Mouse (Mus musculus) lung, postnatal 0 days (tissue): ENCODE results near the gene Nme7.

Experiments used
- CTCF ChIP-seq: IDR thresholded peaks from 2 replicates; pipeline ENCODE4 v1.5.1; 2016; ENCODE audit warnings: antibody characterized with exemption, mild to moderate bottlenecking
- EP300 ChIP-seq: IDR thresholded peaks from 2 replicates; pipeline ENCODE4 v1.6.1; 2016; ENCODE audit warnings: antibody characterized with exemption, mild to moderate bottlenecking, control low read depth

DNA sequence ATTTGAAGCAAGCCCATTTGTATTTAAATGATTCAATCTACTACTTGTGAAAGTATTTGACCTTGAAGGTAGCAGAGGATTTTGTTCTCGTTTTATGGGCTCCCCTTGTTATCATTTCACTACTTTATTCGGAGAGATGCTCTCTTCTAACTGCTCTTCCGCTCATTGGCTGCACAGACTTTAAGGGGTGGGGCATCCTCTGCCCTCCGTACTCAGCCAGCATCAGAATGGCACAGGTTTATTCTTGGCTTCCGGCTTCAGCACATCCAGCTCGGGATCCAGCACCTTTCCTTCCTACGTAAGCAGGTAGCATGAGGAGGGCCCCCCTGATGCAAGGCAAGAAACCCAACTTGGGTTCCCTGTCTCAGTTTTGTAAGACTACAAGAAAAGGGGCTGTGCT is 69.1 kb downstream of the Nme7 start:
- TF ChIP-seq CTCF: no peak
- no peak for TF ChIP-seq EP300
